Mouse (Mus musculus) forebrain, embryonic 14.5 days (tissue): ENCODE results near the gene Gpt2. TPM values are rescaled to one million over a fixed set of nuclear protein-coding genes. Genes with fewer than 3 reads are reported as not detected.

ENCODE experiments used
- ATAC-seq: fragments of 200-750 bp; cut with Nextera tagmentation; 2 replicates; pipeline ENCODE4 v1.8.0; 2017; ENCODE audit warnings: mild to moderate bottlenecking, moderate library complexity
- DNase-seq: peaks from one replicate; pipeline ENCODE4 v3.0.0-alpha.2; 2015; ENCODE audit warnings: low spot score
- H3K27ac ChIP-seq: fragments of 300-500 bp; sonication (generic); 2 replicates; pipeline ENCODE4 v1.5.1; 2014; ENCODE audit warnings: low read depth, mild to moderate bottlenecking, control low read depth, low read length, moderate library complexity
- H3K27me3 ChIP-seq: fragments of 300-500 bp; sonication (generic); replicated peaks from 2 replicates; pipeline ENCODE4 v1.6.1; 2014; ENCODE audit warnings: low read length, control low read depth, mixed read lengths; ENCODE audit not compliant: control insufficient read depth, insufficient read depth
- H3K36me3 ChIP-seq: fragments of 300-500 bp; sonication (generic); 2 replicates; pipeline ENCODE4 v1.6.1; 2014; ENCODE audit warnings: low read length, control low read depth; ENCODE audit not compliant: control insufficient read depth, insufficient read depth
- H3K4me1 ChIP-seq: fragments of 300-500 bp; sonication (generic); 2 replicates; pipeline ENCODE4 v1.6.1; 2014; ENCODE audit warnings: antibody characterized with exemption, low read length, control low read depth; ENCODE audit not compliant: control insufficient read depth, insufficient read depth
- H3K4me2 ChIP-seq: fragments of 300-500 bp; sonication (generic); 2 replicates; pipeline ENCODE4 v1.6.1; 2014; ENCODE audit warnings: mild to moderate bottlenecking, control low read depth, low read length
- H3K4me3 ChIP-seq: fragments of 300-500 bp; sonication (generic); 2 replicates; pipeline ENCODE4 v1.5.1; 2014; ENCODE audit warnings: low read depth, low read length, control low read depth
- H3K9ac ChIP-seq: fragments of 300-500 bp; sonication (generic); 2 replicates; pipeline ENCODE4 v1.6.1; 2014; ENCODE audit warnings: mild to moderate bottlenecking, low read length, control low read depth, moderate library complexity
- H3K9me3 ChIP-seq: fragments of 300-500 bp; sonication (generic); replicated peaks from 2 replicates; pipeline ENCODE4 v1.6.1; 2016; ENCODE audit warnings: low read length, control low read depth, mixed read lengths; ENCODE audit not compliant: control insufficient read depth
- WGBS: fragments of 180-500 bp; shearing (Covaris S2); extraction: QIAGEN DNeasy Blood & Tissue Kit; methylation state at CpG from one replicate; pipeline ENCODE4 v1.1.7; 2014; 5-methylcytosine and 5-hydroxymethylcytosine counted together
- polyA plus RNA-seq: library from polyadenylated mRNA; unstranded; fragments of >200 nt; fragmentation: Nextera tagmentation; extraction: Ambion mirVana; gene quantifications from 2 replicates; pipeline ENCODE4 v1.2.1, GENCODE M21; 2014

The Gpt2 gene
- polyA plus RNA-seq, 1 experiment from 2014 or later = 29.1 TPM

GRCm38 (mm10) chr8:85565186-85565585 lies 72.8 kb downstream of the Gpt2 start:
- H3K4me3 ChIP-seq = no peak overlapping the region
- no peak for DNase-seq
- 81% methylated on average over 3 of the region's 3 CpGs for WGBS

GRCm38 (mm10) chr8:85567801-85568200 lies 75.4 kb downstream of the Gpt2 start:
- no peaks in the 10 kb centered on the region for H3K4me1 ChIP-seq
- H3K4me2 ChIP-seq = no peak overlapping the region
- H3K4me3 ChIP-seq = no peak overlapping the region
- H3K27me3 ChIP-seq = no peaks in the 10 kb centered on the region
- DNase-seq = no peak
- no peak overlapping the region for H3K27ac ChIP-seq
- H3K36me3 ChIP-seq = no peaks in the 10 kb centered on the region
- no peak overlapping the region for H3K9ac ChIP-seq
- 96% methylated on average over 2 of the region's 2 CpGs for WGBS
- ATAC-seq = no peak
- H3K9me3 ChIP-seq = no peaks in the 10 kb centered on the region

More at GRCm38 (mm10) chr8:85565186-85565585, 72.8 kb downstream of the Gpt2 start:
- no peak overlapping the region for H3K4me2 ChIP-seq
- ATAC-seq = no peak
- H3K36me3 ChIP-seq = no peaks in the 10 kb centered on the region
- H3K9me3 ChIP-seq = no peaks in the 10 kb centered on the region
- H3K27ac ChIP-seq = no peak overlapping the region
- no peaks in the 10 kb centered on the region for H3K4me1 ChIP-seq
- no peak overlapping the region for H3K9ac ChIP-seq
- no peaks in the 10 kb centered on the region for H3K27me3 ChIP-seq

GRCm38 (mm10) chr8:85570466-85570865 lies 78.1 kb downstream of the Gpt2 start:
- Histone ChIP-seq H3K36me3 (no peaks in the 10 kb centered on the region), H3K4me1 (no peaks in the 10 kb centered on the region), H3K4me2 (no peak overlapping the region), H3K9me3 (no peaks in the 10 kb centered on the region), H3K27ac (no peak overlapping the region), H3K9ac (no peak overlapping the region), H3K4me3 (no peak overlapping the region), H3K27me3 (no peaks in the 10 kb centered on the region)
- DNase-seq (no peak), ATAC-seq (no peak)
- 80% methylated on average over 4 of the region's 4 CpGs for WGBS

GRCm38 (mm10) chr8:85573972-85574496 lies 81.7 kb downstream of the Gpt2 start:
- no peaks in the 10 kb centered on the region for H3K4me1 ChIP-seq
- no peak overlapping the region for H3K9ac ChIP-seq
- DNase-seq (no peak), ATAC-seq (no peak)
- no peak overlapping the region for H3K4me3 ChIP-seq
- H3K27me3 ChIP-seq = no peaks in the 10 kb centered on the region
- H3K9me3 ChIP-seq = no peaks in the 10 kb centered on the region
- H3K36me3 ChIP-seq = no peaks in the 10 kb centered on the region
- H3K27ac ChIP-seq = no peak overlapping the region
- no peak overlapping the region for H3K4me2 ChIP-seq
- WGBS = 85% methylated on average over 2 of the region's 2 CpGs

Other genes starting within 250 kb of the Gpt2 start
- gene Orc6, start 192.9 kb upstream of the Gpt2 start, polyA plus RNA-seq = 101 and 105 TPM in 2 replicates
- gene Vps35, start 192.8 kb upstream of the Gpt2 start, polyA plus RNA-seq = 183 and 209 TPM in 2 replicates
- gene Mylk3, start 106.2 kb upstream of the Gpt2 start, polyA plus RNA-seq = 0.60 and 0.63 TPM in 2 replicates
- 64.7 and 71.6 TPM in 2 replicates for gene 4921524J17Rik, start 59.7 kb upstream of the Gpt2 start, polyA plus RNA-seq
- gene Dnaja2, start 62.8 kb downstream of the Gpt2 start, polyA plus RNA-seq = 177 and 193 TPM in 2 replicates
- 72.1 and 92.3 TPM in 2 replicates for gene Neto2, start 208.3 kb downstream of the Gpt2 start, polyA plus RNA-seq